Mouse (Mus musculus): ENCODE results near the gene Car5a. TPM values are rescaled to one million over a fixed set of nuclear protein-coding genes. Genes with fewer than 3 reads are reported as not detected.

Gene Car5a
- polyA plus RNA-seq, 1 experiment: not detected

DNA sequence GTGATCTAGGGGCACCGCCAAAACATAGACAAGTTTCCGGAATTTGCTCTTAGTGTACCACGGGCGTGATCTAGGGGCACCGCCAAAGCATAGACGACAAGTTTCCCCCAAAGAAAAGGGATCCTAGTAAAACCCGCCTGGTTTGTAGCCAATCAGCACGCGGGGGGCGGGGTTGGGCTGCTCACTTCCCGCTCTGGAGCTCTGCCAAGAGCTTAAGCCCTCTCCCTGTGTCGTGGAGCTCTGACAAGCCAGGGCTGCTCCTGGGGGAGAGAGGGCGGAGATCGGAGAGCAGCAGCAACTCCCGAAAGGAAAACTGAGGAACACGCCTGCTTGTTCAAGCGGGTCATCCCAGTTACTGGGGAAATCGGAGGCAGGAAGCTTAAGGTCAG is 3.0 kb upstream of the Car5a start:
- Histone ChIP-seq H3ac (ENCODE audit: control insufficient read depth, insufficient read length, low read depth) (peak overlapping the region; percentile 55), H3K27me3 (ENCODE audit: control insufficient read depth, insufficient read depth, insufficient read length) (no peaks in the 10 kb centered on the region), H3K36me3 (ENCODE audit: control insufficient read depth, insufficient read depth) (peaks cover 3% of the 10 kb centered on the region), H3K79me2 (ENCODE audit: control insufficient read depth, insufficient read depth) (peaks cover 21% of the 10 kb centered on the region), H3K4me3 (ENCODE audit: insufficient read depth, poor library complexity, severe bottlenecking) (no peak overlapping the region), H3K79me3 (ENCODE audit: low read depth) (peaks cover 19% of the 10 kb centered on the region)
- no peak for TF ChIP-seq CTCF (IDR thresholded peaks at IDR 0.05; ENCODE audit: control insufficient read depth, insufficient read depth, insufficient read length)
- no peak for TF ChIP-seq CEBPB (IDR thresholded peaks at IDR 0.05; ENCODE audit: low read depth)
- TF ChIP-seq MYOD1 (IDR thresholded peaks at IDR 0.05; ENCODE audit: control insufficient read depth, insufficient read length, low read depth): no peak
- TF ChIP-seq FOSL1 (IDR thresholded peaks at IDR 0.05; ENCODE audit: insufficient read depth, low read length, poor library complexity, severe bottlenecking): no peak
- TF ChIP-seq MYOG (IDR thresholded peaks at IDR 0.05; ENCODE audit: control insufficient read depth, extremely low read depth, insufficient read length): no peak

- Histone ChIP-seq H3K4me3 (ENCODE audit: insufficient read depth, poor library complexity, severe bottlenecking) (no peak overlapping the region), H3K79me3 (ENCODE audit: low read depth) (peaks cover 14% of the 10 kb centered on the region), H3K27me3 (ENCODE audit: control insufficient read depth, insufficient read depth, insufficient read length) (no peaks in the 10 kb centered on the region), H3K36me3 (ENCODE audit: control insufficient read depth, insufficient read depth) (no peaks in the 10 kb centered on the region), H3ac (ENCODE audit: control insufficient read depth, insufficient read length, low read depth) (no peak overlapping the region), H3K79me2 (ENCODE audit: control insufficient read depth, insufficient read depth) (peaks cover 15% of the 10 kb centered on the region)
- TF ChIP-seq MYOD1 (IDR thresholded peaks at IDR 0.05; ENCODE audit: control insufficient read depth, insufficient read length, low read depth): no peak
- no peak for TF ChIP-seq CTCF (IDR thresholded peaks at IDR 0.05; ENCODE audit: control insufficient read depth, insufficient read depth, insufficient read length)
- TF ChIP-seq CEBPB (IDR thresholded peaks at IDR 0.05; ENCODE audit: low read depth): no peak
These were observed 2.5 kb upstream of the Car5a start for GRCm38 (mm10) chr8:121947047-121947752.

GRCm38 (mm10) chr8:121946351-121946750 is 1.6 kb upstream of the Car5a start:
- Histone ChIP-seq H3K4me3 (ENCODE audit: insufficient read depth, poor library complexity, severe bottlenecking) (no peak overlapping the region), H3K36me3 (ENCODE audit: control insufficient read depth, insufficient read depth) (no peaks in the 10 kb centered on the region), H3K79me2 (ENCODE audit: control insufficient read depth, insufficient read depth) (peaks cover 7% of the 10 kb centered on the region), H3ac (ENCODE audit: control insufficient read depth, insufficient read length, low read depth) (no peak overlapping the region), H3K27me3 (ENCODE audit: control insufficient read depth, insufficient read depth, insufficient read length) (no peaks in the 10 kb centered on the region), H3K79me3 (ENCODE audit: low read depth) (peaks cover 5% of the 10 kb centered on the region)
- no peak for TF ChIP-seq MYOD1 (IDR thresholded peaks at IDR 0.05; ENCODE audit: control insufficient read depth, insufficient read length, low read depth)
- no peak for TF ChIP-seq FOSL1 (IDR thresholded peaks at IDR 0.05; ENCODE audit: insufficient read depth, low read length, poor library complexity, severe bottlenecking)
- TF ChIP-seq CEBPB (IDR thresholded peaks at IDR 0.05; ENCODE audit: low read depth): no peak
- TF ChIP-seq MAX (IDR thresholded peaks at IDR 0.05): no peak
- TF ChIP-seq CTCF (IDR thresholded peaks at IDR 0.05; ENCODE audit: control insufficient read depth, insufficient read depth, insufficient read length): no peak
- TF ChIP-seq MYOG (IDR thresholded peaks at IDR 0.05; ENCODE audit: control insufficient read depth, extremely low read depth, insufficient read length): no peak
- no peak for TF ChIP-seq USF1 (IDR thresholded peaks at IDR 0.05; ENCODE audit: low read depth)

- TF ChIP-seq FOSL1 (IDR thresholded peaks at IDR 0.05; ENCODE audit: insufficient read depth, low read length, poor library complexity, severe bottlenecking): no peak
- no peak for TF ChIP-seq CTCF (IDR thresholded peaks at IDR 0.05; ENCODE audit: control insufficient read depth, insufficient read depth, insufficient read length)
- no peak for TF ChIP-seq USF1 (IDR thresholded peaks at IDR 0.05; ENCODE audit: low read depth)
- no peak for TF ChIP-seq MAX (IDR thresholded peaks at IDR 0.05)
- no peak for TF ChIP-seq CEBPB (IDR thresholded peaks at IDR 0.05; ENCODE audit: low read depth)
- TF ChIP-seq MYOG (IDR thresholded peaks at IDR 0.05; ENCODE audit: control insufficient read depth, extremely low read depth, insufficient read length): no peak
- no peak for TF ChIP-seq MYOD1 (IDR thresholded peaks at IDR 0.05; ENCODE audit: control insufficient read depth, insufficient read length, low read depth)
- H3K36me3 ChIP-seq (ENCODE audit: control insufficient read depth, insufficient read depth): no peaks in the 10 kb centered on the region
- H3ac ChIP-seq (ENCODE audit: control insufficient read depth, insufficient read length, low read depth): no peak overlapping the region
- H3K4me3 ChIP-seq (ENCODE audit: insufficient read depth, poor library complexity, severe bottlenecking): no peak overlapping the region
- H3K79me2 ChIP-seq (ENCODE audit: control insufficient read depth, insufficient read depth): no peaks in the 10 kb centered on the region
- H3K79me3 ChIP-seq (ENCODE audit: low read depth): no peaks in the 10 kb centered on the region
- H3K27me3 ChIP-seq (ENCODE audit: control insufficient read depth, insufficient read depth, insufficient read length): no peaks in the 10 kb centered on the region
These were observed 988 bp downstream of the Car5a start for GRCm38 (mm10) chr8:121943716-121944115.

GRCm38 (mm10) chr8:121943057-121943540 is 1.6 kb downstream of the Car5a start:
- Histone ChIP-seq H3ac (ENCODE audit: control insufficient read depth, insufficient read length, low read depth) (no peak overlapping the region), H3K4me3 (ENCODE audit: insufficient read depth, poor library complexity, severe bottlenecking) (no peak overlapping the region), H3K36me3 (ENCODE audit: control insufficient read depth, insufficient read depth) (no peaks in the 10 kb centered on the region), H3K79me2 (ENCODE audit: control insufficient read depth, insufficient read depth) (no peaks in the 10 kb centered on the region), H3K79me3 (ENCODE audit: low read depth) (no peaks in the 10 kb centered on the region), H3K27me3 (ENCODE audit: control insufficient read depth, insufficient read depth, insufficient read length) (no peaks in the 10 kb centered on the region)
- TF ChIP-seq MAX (IDR thresholded peaks at IDR 0.05) (no peak), CTCF (IDR thresholded peaks at IDR 0.05; ENCODE audit: control insufficient read depth, insufficient read depth, insufficient read length) (no peak), FOSL1 (IDR thresholded peaks at IDR 0.05; ENCODE audit: insufficient read depth, low read length, poor library complexity, severe bottlenecking) (no peak), MYOG (IDR thresholded peaks at IDR 0.05; ENCODE audit: control insufficient read depth, extremely low read depth, insufficient read length) (no peak), USF1 (IDR thresholded peaks at IDR 0.05; ENCODE audit: low read depth) (no peak), CEBPB (IDR thresholded peaks at IDR 0.05; ENCODE audit: low read depth) (no peak), MYOD1 (IDR thresholded peaks at IDR 0.05; ENCODE audit: control insufficient read depth, insufficient read length, low read depth) (no peak)

GRCm38 (mm10) chr8:121938732-121939131 is 6.0 kb downstream of the Car5a start:
- Histone ChIP-seq H3K79me2 (ENCODE audit: control insufficient read depth, insufficient read depth) (no peaks in the 10 kb centered on the region), H3ac (ENCODE audit: control insufficient read depth, insufficient read length, low read depth) (no peak overlapping the region), H3K4me3 (ENCODE audit: insufficient read depth, poor library complexity, severe bottlenecking) (no peak overlapping the region), H3K27me3 (ENCODE audit: control insufficient read depth, insufficient read depth, insufficient read length) (no peaks in the 10 kb centered on the region), H3K79me3 (ENCODE audit: low read depth) (no peaks in the 10 kb centered on the region), H3K36me3 (ENCODE audit: control insufficient read depth, insufficient read depth) (no peaks in the 10 kb centered on the region)
- TF ChIP-seq CEBPB (IDR thresholded peaks at IDR 0.05; ENCODE audit: low read depth) (no peak), MYOD1 (IDR thresholded peaks at IDR 0.05; ENCODE audit: control insufficient read depth, insufficient read length, low read depth) (no peak), MAX (IDR thresholded peaks at IDR 0.05) (no peak), MYOG (IDR thresholded peaks at IDR 0.05; ENCODE audit: control insufficient read depth, extremely low read depth, insufficient read length) (no peak), CTCF (IDR thresholded peaks at IDR 0.05; ENCODE audit: control insufficient read depth, insufficient read depth, insufficient read length) (no peak), USF1 (IDR thresholded peaks at IDR 0.05; ENCODE audit: low read depth) (no peak), FOSL1 (IDR thresholded peaks at IDR 0.05; ENCODE audit: insufficient read depth, low read length, poor library complexity, severe bottlenecking) (no peak)
